Mouse (Mus musculus) ES-CJ7 (cell line): ENCODE results near the gene Stxbp4.

ENCODE experiments used
- DNase-seq: peaks from one replicate; pipeline ENCODE4 v3.0.0; 2011; ENCODE audit warnings: low read depth, low spot score

The Stxbp4 gene

DNA sequence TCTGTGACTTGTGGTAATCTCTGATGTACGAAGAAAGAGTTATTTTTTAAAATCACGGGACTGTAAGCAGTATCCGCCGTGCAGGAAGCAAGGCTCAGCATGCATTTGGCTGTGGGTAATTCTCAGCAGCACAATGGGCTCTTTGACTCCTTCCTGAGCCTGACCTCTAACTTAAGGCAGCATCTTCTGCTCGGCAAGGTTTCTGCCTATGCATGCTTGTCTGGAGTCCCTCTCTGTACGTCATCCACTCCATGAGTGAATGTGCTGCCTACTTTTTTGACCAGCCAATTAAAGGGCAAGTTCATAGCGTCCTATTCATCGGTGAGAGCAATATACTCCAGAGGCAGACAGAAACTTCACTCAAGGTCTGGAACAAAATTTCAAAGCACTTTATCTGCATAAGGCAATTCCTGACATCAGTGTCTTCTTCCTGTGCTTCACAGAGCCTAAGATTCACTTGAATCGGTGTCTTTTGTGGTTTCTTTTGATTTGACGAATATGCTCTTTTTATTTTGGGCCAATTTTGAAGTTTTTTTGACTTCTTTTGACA, 173.8 kb downstream of the Stxbp4 start:
- no peak for DNase-seq

DNA sequence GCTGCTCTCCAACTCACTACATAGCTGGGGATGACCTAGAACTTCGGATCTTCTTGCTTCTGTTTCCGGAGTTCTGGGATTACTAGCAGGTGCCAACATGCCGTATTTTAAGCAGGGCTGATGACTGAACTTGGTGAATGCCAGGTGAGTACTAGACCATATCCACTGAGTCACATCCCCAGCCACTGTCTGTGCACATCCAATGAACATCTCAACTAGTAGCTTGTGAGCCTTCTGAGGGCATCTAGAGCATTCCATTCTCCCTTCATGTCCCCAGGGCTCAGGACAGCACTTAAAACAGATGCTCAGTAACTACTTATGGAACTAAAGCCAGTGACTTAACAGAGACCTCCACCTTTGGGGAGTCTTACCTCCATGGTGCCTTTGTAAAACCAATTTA, 177.4 kb downstream of the Stxbp4 start:
- DNase-seq: no peak

DNA sequence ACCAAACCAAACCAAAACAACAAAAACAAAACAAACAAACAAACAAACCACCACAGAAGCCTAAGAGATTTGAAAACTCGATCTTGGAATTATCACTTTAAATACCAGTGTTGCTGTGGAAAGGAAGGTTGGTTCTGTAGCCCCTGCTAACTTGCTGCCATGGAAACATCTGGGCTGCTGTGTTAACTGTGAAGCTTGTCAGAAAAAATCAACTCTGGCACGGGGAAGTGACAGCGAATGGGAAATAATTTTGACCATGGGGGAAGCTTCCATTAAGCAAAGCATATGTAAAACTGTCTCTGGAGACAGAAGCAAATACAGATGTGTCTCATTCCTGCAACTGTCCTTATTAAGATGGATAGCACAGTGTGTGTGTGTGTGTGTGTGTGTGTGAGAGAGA, 185.8 kb downstream of the Stxbp4 start:
- no peak for DNase-seq

DNA sequence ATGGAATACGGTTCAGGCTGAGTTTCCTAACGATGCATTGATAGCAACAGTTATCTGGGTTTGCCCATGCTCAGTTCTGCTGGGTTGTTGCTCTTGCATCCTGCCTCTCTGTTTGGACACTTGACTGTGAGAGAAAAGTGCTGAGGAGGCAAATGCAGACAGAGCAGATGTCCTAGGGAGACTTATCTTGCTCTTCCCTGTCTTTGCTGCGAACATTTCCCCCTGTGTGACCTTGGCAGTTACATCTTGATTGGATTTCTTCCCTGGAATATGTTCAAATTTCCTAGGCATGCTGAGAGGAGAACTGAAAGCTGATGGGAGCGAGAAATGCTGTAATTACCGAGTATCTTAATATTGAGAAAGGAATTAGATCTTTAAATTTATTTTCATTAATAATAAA, 186.4 kb downstream of the Stxbp4 start:
- no peak for DNase-seq

DNA sequence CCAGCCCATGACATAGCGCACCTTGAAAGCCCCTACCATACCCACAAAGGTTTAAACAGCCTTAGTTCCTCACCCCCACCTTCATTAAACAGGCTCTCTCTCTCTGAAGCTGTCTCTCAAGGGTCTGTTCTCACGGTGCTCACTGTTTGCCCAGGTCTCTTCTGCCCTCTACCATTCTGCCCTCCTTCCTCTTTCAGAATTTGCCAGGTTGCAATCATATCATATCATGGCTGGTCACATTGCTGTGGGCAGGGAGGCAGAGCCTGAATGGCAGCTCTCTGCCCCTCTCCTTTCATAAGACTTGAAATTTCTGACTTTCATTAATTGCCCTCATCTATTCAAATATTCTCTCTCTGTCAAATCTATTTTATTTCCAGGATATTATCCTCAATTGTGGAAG, 195.4 kb downstream of the Stxbp4 start:
- DNase-seq: no peak

DNA sequence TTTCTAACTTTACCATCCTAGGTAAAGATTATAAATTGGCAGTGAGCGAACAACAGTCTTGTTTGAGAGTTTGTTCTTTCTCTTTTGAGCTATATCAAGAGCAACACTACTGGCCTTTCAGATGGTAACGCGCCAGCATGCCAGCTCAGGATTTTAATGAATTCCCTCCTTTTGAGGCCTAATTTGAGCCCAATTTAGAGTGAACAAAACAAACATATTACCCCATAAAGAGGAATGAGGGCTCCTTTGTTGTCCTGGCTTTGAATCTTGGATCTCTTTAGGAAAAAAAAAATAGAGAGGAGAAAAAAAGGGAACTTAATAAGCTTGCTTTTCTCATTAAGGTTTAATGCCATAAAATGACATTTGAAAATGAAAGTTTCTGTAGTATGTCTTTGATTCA, 197.0 kb downstream of the Stxbp4 start:
- DNase-seq: no peak

DNA sequence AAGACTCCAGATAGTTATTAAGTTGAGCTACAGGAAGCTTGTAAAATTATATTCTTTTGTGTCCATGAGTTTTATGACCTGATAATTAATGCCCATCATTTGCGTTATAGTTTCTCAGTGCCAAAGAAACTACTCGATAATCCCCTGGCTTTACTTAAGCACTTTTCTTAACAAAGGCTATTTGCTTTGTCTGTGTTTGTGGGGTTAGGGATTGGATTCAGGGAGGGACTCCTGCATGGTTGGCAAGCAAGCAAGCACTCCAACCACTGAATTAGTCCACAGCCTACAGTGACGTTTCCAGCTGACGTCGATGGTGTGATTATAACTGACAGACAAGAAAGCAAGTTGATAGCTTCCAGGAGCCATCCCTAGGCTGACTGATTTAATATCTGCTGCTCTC, 199.1 kb downstream of the Stxbp4 start:
- no peak for DNase-seq
